Mouse (Mus musculus): ENCODE measurements around the gene Gabra3.

Gabra3 gene

DNA sequence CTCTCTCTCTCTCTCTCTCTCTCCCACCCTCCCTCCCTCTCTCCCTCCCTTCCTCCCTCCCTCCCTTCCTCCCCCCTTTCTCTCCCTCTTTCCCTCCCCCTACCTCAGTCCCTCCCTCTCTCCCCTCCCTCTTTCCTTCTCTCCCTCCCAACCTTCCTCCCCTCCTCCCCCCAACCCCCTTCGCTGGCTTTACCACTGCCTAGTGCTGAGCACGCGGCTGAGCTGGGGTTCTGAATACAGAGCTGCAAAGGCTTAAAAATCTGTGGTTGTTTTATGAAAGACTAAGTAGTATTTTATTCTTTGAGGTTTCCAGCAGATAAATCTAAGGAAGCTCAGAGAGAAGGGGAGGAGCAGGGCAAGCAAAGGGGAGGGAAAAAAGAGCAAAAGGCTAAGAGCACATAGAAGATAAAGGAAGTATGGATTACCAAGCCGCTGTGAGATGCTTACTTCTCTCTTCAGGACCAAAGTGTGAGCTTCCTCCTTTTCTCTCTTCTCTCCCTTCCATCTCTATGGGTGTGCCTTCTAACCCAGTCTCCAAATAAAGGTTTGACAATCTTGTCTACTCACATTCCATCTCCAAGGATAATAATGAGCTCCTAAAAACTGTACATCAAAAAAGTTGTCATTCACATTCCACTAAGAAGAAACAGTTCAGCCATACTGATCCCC lies at the start of gene Gabra3:
TSS of gene Gabra3 (minus strand) at position 619 of the 669 bp plus-strand sequence.
- peak; percentile 56 for DNase-seq (ENCODE audit: low spot score)

GRCm38 (mm10) chrX:72655789-72656188 lies 859 bp downstream of the Gabra3 start:
- peak; percentile 44 for DNase-seq (ENCODE audit: low spot score)

- DNase-seq (ENCODE audit: low spot score) = no peak
Observed at GRCm38 (mm10) chrX:72655381-72655780, 1.3 kb downstream of the Gabra3 start.

GRCm38 (mm10) chrX:72650688-72651087 lies 6.0 kb downstream of the Gabra3 start:
- no peak for DNase-seq (ENCODE audit: low spot score)

- DNase-seq (ENCODE audit: low spot score) = peak; percentile 15
Observed at GRCm38 (mm10) chrX:72644691-72645090, 12.0 kb downstream of the Gabra3 start.

DNA sequence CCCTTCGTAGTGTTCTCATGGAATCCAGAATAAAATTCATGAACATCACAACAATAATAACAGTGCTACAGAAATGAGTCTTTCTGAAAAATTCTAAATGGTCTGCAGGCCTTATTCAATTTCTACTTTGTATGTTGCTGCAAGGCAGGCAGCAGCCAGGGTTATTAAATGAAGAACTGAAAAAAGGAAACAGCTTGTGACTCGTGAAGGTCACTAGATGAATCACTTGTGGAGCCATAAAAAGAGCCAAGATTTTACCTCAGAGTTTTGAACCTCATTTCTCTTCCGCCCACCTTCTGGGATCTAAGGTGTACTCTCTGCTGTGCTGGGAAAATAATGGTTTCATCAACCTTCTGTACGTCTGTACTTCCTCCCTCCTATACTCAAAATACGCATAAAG lies 159.4 kb downstream of the Gabra3 start:
- DNase-seq (ENCODE audit: low spot score) = no peak

DNA sequence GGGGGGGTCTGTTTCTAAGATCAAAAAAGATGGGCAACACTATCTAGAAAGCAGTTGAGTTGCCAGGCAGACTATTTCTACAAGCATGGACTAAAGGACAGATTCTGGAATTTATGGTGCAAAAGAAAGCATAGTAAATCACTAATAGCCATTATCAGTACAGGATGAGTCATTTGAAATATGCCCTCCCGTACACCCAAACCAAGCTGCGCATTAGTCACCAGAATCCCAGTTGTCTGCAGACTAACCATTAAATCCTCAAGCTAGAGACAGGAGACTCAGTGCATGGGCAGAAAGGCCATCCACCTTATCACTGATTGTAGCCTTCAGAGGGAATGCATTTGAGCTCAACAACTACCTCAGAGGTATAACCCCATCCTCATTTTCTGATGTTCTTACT lies 166.8 kb downstream of the Gabra3 start:
- DNase-seq (ENCODE audit: low spot score) = no peak

DNA sequence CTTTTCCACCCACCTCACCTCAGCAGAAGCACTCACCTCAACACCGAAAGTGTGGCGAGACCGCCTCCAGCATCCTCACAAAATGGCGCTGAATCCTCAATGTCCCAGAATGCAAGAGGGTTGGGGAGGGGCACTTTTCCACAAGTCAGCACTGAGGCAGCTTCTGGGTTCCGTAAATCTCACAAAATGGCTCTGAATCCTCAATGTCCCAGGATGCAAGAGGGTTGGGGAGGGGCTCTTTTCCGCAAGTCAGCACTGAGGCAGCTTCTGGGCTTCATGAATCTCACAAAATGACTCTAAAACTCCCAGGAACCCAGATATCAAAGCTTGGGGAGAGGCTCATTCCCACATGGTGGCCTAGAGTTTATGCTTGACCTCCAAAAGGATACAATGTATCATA lies 269.9 kb downstream of the Gabra3 start, which contains the start of gene Magea10:
TSS of gene Magea10 (minus strand) at position 101 of the 400 bp plus-strand sequence.
- DNase-seq (ENCODE audit: low spot score) = no peak

All from embryo, embryonic 10.5 days (tissue).